Mouse (Mus musculus) layer of hippocampus, adult 9-10 months (tissue): ENCODE measurements around the gene Gm5105.

Experiments
- DNase-seq: peaks from one replicate; pipeline ENCODE4 v3.0.0; 2022; ENCODE audit warnings: low spot score

Gm5105 gene

GRCm38 (mm10) chr3:138068103-138068502 lies 915 bp upstream of the Gm5105 start:
- no peak for DNase-seq

GRCm38 (mm10) chr3:138066348-138066856 lies 786 bp downstream of the Gm5105 start:
- DNase-seq: no peak

- DNase-seq: no peak
These were observed 1.3 kb downstream of the Gm5105 start for GRCm38 (mm10) chr3:138065930-138066329.

- no peak for DNase-seq
These were observed 2.2 kb downstream of the Gm5105 start, which contains the start of gene 1110002E22Rik for GRCm38 (mm10) chr3:138064732-138065645. Gene 1110002E22Rik, plus strand, starts transcription at chr3:138065052.

GRCm38 (mm10) chr3:138063731-138064329 lies 3.4 kb downstream of the Gm5105 start:
- DNase-seq: no peak

- DNase-seq: no peak
These were observed 4.5 kb downstream of the Gm5105 start for GRCm38 (mm10) chr3:138062673-138063072.

GRCm38 (mm10) chr3:138061205-138061911 lies 5.8 kb downstream of the Gm5105 start:
- no peak for DNase-seq

- DNase-seq: no peak
These were observed 6.8 kb downstream of the Gm5105 start for GRCm38 (mm10) chr3:138060429-138060828.

GRCm38 (mm10) chr3:138058226-138058625 lies 9.0 kb downstream of the Gm5105 start:
- DNase-seq: no peak

GRCm38 (mm10) chr3:138056976-138057375 lies 10.2 kb downstream of the Gm5105 start:
- DNase-seq: no peak

- DNase-seq: no peak
These were observed 13.2 kb downstream of the Gm5105 start for GRCm38 (mm10) chr3:138053969-138054368.

GRCm38 (mm10) chr3:138051431-138051830 lies 15.8 kb downstream of the Gm5105 start:
- DNase-seq: no peak

GRCm38 (mm10) chr3:138050772-138051171 lies 16.4 kb downstream of the Gm5105 start:
- DNase-seq: no peak

- DNase-seq: no peak
These were observed 17.6 kb downstream of the Gm5105 start for GRCm38 (mm10) chr3:138049555-138049954.

- no peak for DNase-seq
These were observed 23.9 kb downstream of the Gm5105 start for GRCm38 (mm10) chr3:138043316-138043715.

- DNase-seq: no peak
These were observed 25.4 kb downstream of the Gm5105 start for GRCm38 (mm10) chr3:138041591-138042301.

GRCm38 (mm10) chr3:138040938-138041337 lies 26.2 kb downstream of the Gm5105 start:
- no peak for DNase-seq

- DNase-seq: no peak
These were observed 33.2 kb downstream of the Gm5105 start for GRCm38 (mm10) chr3:138033986-138034385.

- DNase-seq: no peak
These were observed 36.6 kb downstream of the Gm5105 start for GRCm38 (mm10) chr3:138030563-138030962.

GRCm38 (mm10) chr3:138029351-138029750 lies 37.8 kb downstream of the Gm5105 start:
- DNase-seq: no peak

- DNase-seq: no peak
These were observed 39.4 kb downstream of the Gm5105 start for GRCm38 (mm10) chr3:138027575-138028362.
